Mouse (Mus musculus) lung, postnatal 14 days (tissue): ENCODE results near the gene Prdm1.

Experiments
- DNase-seq: peaks from one replicate; pipeline ENCODE4 v3.0.0; 2021

Gene Prdm1

GRCm38 (mm10) chr10:44492815-44493525 lies 35.3 kb downstream of the Prdm1 start:
- DNase-seq = no peak

GRCm38 (mm10) chr10:44490899-44491422 lies 37.3 kb downstream of the Prdm1 start:
- DNase-seq = no peak

- no peak for DNase-seq
Measured at GRCm38 (mm10) chr10:44487132-44487531, 41.2 kb downstream of the Prdm1 start.

- DNase-seq = no peak
Measured at GRCm38 (mm10) chr10:44484077-44484476, 44.2 kb downstream of the Prdm1 start.

- DNase-seq = no peak
Measured at GRCm38 (mm10) chr10:44483116-44483515, 45.2 kb downstream of the Prdm1 start.

- peak; percentile 53 for DNase-seq
Measured at GRCm38 (mm10) chr10:44481379-44481778, 46.9 kb downstream of the Prdm1 start.

GRCm38 (mm10) chr10:44479286-44479685 lies 49.0 kb downstream of the Prdm1 start:
- no peak for DNase-seq

- DNase-seq = no peak
Measured at GRCm38 (mm10) chr10:44478091-44478490, 50.2 kb downstream of the Prdm1 start.

GRCm38 (mm10) chr10:44477240-44477639 lies 51.1 kb downstream of the Prdm1 start:
- DNase-seq = no peak

- DNase-seq = no peak
Measured at GRCm38 (mm10) chr10:44476523-44476922, 51.8 kb downstream of the Prdm1 start.

- DNase-seq = no peak
Measured at GRCm38 (mm10) chr10:44475376-44475775, 52.9 kb downstream of the Prdm1 start.

GRCm38 (mm10) chr10:44474256-44474655 lies 54.0 kb downstream of the Prdm1 start:
- DNase-seq = peak; percentile 53

- no peak for DNase-seq
Measured at GRCm38 (mm10) chr10:44465618-44466017, 62.7 kb downstream of the Prdm1 start.

- DNase-seq = no peak
Measured at GRCm38 (mm10) chr10:44464563-44464962, 63.7 kb downstream of the Prdm1 start.

- DNase-seq = no peak
Measured at GRCm38 (mm10) chr10:44463856-44464255, 64.4 kb downstream of the Prdm1 start.

GRCm38 (mm10) chr10:44462351-44462750 lies 66.0 kb downstream of the Prdm1 start:
- DNase-seq = no peak

- no peak for DNase-seq
Measured at GRCm38 (mm10) chr10:44461063-44461462, 67.2 kb downstream of the Prdm1 start.

- peak; percentile 84 for DNase-seq
Measured at GRCm38 (mm10) chr10:44460095-44460810, 68.0 kb downstream of the Prdm1 start.

GRCm38 (mm10) chr10:44459321-44460000 lies 68.8 kb downstream of the Prdm1 start:
- DNase-seq = no peak

- DNase-seq = peak; percentile 77
Measured at GRCm38 (mm10) chr10:44458534-44459315, 69.6 kb downstream of the Prdm1 start.

- no peak for DNase-seq
Measured at GRCm38 (mm10) chr10:44457791-44458533, 70.3 kb downstream of the Prdm1 start.
